Mouse (Mus musculus): ENCODE results near the gene Slc22a15. TPM values are rescaled to one million over a fixed set of nuclear protein-coding genes. Genes with fewer than 3 reads are reported as not detected.
A peak's percentile ranks its signal among the peaks of the same experiment; 100 is the strongest.

Gene Slc22a15
- polyA plus RNA-seq, 1 experiment from 2014 or later: 6.4 TPM

DNA sequence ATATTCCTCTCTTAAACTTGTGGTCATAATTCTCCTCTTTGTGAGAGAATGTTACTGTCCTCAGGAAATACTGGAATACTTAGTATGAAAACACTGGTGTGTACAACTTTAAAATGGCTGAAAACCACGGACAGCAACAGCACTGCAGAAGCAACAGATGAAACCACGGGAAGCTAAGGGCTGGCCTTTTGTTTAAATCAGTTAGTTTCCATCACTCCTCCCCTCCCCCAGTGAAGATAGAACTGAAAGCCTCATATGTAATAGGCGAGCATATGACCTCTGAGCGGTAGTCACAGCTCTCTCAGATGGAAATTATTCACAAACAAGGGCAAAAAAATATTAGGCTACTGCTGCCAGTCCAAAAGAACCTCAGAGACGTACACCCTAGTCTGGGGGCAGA lies 10.0 kb downstream of the Slc22a15 start:
- Histone ChIP-seq H3K4me1 (0 out of 2 replicates have a peak, but pooled peaks cover 3% of the 10 kb centered on the region), H3K36me3 (replicated peaks) (peaks cover 5% of the 10 kb centered on the region; the same call in 1 of the 2 replicates), H3K4me2 (no peak overlapping the region), H3K27ac (no peak overlapping the region), H3K9ac (no peak overlapping the region), H3K9me3 (no peaks in the 10 kb centered on the region), H3K4me3 (replicated peaks) (no peak overlapping the region), H3K27me3 (no peaks in the 10 kb centered on the region)
- 87% methylated on average over 5 of the region's 5 CpGs for WGBS
- ATAC-seq (ENCODE audit: low FRiP score): no peak

DNA sequence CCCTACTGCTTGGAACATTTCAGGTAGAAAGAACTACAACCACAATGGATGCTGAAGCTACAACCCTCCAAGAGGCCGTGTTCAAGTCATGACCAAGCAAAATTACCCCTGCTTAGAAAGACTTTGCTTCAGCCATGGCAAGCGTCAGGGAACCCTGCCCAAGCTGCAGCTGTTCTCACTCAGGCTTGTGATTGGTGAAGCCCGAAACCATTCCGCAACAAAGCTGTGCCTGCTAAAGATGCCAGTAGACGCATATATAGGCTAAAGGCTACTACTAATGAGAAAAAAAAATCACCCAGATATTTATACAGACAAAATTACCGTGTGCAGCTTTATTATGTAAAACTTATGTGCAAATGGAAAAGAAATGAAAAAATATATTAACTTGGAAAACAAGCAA lies 12.2 kb downstream of the Slc22a15 start:
- Histone ChIP-seq H3K4me2 (no peak overlapping the region), H3K27ac (no peak overlapping the region), H3K36me3 (replicated peaks) (peaks cover 5% of the 10 kb centered on the region; the same call in 1 of the 2 replicates), H3K9me3 (no peaks in the 10 kb centered on the region), H3K4me1 (no peaks in the 10 kb centered on the region), H3K9ac (no peak overlapping the region), H3K4me3 (replicated peaks) (no peak overlapping the region), H3K27me3 (no peaks in the 10 kb centered on the region)
- no peak for ATAC-seq (ENCODE audit: low FRiP score)
- 88% methylated on average over 6 of the region's 6 CpGs for WGBS

DNA sequence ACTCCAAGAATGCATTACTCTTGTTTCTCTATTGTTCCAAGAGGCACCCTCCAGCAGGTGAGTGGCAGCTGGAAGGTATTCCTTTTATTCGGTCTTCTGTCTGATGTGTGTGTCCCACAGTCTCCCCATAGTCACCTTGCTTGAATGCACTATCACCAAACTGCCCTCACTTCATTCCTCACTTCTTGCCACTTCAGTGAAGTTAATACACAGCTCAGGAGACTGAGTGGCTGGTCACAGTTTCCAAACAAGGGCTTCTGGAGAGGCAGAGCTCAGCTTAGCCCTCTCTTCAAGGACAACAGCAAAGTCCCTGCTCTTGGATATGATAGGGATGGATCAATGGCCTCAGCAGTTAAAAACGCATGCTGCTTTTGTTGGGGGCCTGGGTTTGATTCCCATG lies 17.2 kb downstream of the Slc22a15 start:
- H3K4me2 ChIP-seq: no peak overlapping the region
- no peaks in the 10 kb centered on the region; the same call in 1 of the 2 replicates for H3K36me3 ChIP-seq (replicated peaks)
- no peaks in the 10 kb centered on the region for H3K9me3 ChIP-seq
- H3K4me3 ChIP-seq (replicated peaks): no peak overlapping the region
- H3K4me1 ChIP-seq: peaks cover 5% of the 10 kb centered on the region; the same call in 1 of the 2 replicates
- ATAC-seq (ENCODE audit: low FRiP score): no peak
- no peak overlapping the region for H3K9ac ChIP-seq
- no peaks in the 10 kb centered on the region for H3K27me3 ChIP-seq
- H3K27ac ChIP-seq: no peak overlapping the region
- 64% methylated on average over 2 of the region's 2 CpGs for WGBS

DNA sequence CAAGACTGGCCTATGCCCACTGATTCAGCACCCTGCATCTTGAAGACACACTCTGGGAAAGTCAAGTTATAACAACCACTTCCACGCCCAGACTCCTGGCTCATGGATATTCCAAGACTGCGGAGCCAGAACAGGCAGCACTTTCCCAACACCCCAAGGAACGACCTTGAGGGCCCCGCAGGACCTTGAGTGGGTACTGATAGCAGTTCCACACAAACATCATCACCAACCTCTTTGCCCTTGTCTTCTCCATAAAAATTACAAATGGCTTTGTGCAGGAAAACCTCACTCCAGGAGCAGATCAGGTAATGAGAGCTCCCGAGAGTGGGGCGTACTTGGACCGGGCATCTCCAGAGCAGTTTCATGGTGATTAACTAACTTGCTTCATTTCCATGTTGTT lies 19.5 kb downstream of the Slc22a15 start:
- no peak overlapping the region for H3K9ac ChIP-seq
- peaks cover 5% of the 10 kb centered on the region; the same call in 1 of the 2 replicates for H3K4me1 ChIP-seq
- WGBS: 90% methylated on average over 7 of the region's 7 CpGs
- H3K4me3 ChIP-seq (replicated peaks): no peak overlapping the region
- no peaks in the 10 kb centered on the region for H3K9me3 ChIP-seq
- no peak overlapping the region for H3K27ac ChIP-seq
- H3K36me3 ChIP-seq (replicated peaks): no peaks in the 10 kb centered on the region
- no peaks in the 10 kb centered on the region for H3K27me3 ChIP-seq
- H3K4me2 ChIP-seq: no peak overlapping the region
- no peak for ATAC-seq (ENCODE audit: low FRiP score)

- Histone ChIP-seq H3K4me2 (no peak overlapping the region), H3K4me1 (peaks cover 5% of the 10 kb centered on the region; the same call in 1 of the 2 replicates), H3K9me3 (no peaks in the 10 kb centered on the region), H3K4me3 (replicated peaks) (no peak overlapping the region), H3K27me3 (no peaks in the 10 kb centered on the region), H3K27ac (no peak overlapping the region), H3K9ac (no peak overlapping the region), H3K36me3 (replicated peaks) (no peaks in the 10 kb centered on the region)
- no peak for ATAC-seq (ENCODE audit: low FRiP score)
- WGBS: 76% methylated on average over 5 of the region's 5 CpGs
These were observed 21.2 kb downstream of the Slc22a15 start for GRCm38 (mm10) chr3:101903091-101903490.

DNA sequence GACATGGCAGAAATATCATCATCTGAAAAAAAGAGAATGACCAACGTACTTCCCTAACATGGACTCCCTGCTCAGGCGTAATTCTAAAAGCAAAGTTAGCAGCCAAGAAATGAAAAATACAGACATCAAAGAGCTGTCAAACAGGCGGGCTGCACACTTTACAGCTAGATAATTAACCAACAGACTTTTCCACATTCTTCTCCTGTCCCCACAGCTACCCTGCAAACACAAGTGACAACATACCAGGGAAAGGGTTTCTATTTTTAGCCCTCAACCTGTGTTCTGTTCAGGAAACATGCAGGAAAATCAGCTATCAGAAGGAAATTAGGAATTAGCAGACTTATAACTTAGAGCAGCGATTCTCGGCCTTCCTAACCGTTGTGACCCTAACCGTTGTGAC lies 21.9 kb downstream of the Slc22a15 start:
- no peak overlapping the region for H3K27ac ChIP-seq
- no peak overlapping the region for H3K4me3 ChIP-seq (replicated peaks)
- peaks cover 6% of the 10 kb centered on the region; the same call in 1 of the 2 replicates for H3K4me1 ChIP-seq
- no peak for ATAC-seq (ENCODE audit: low FRiP score)
- no peaks in the 10 kb centered on the region for H3K9me3 ChIP-seq
- H3K9ac ChIP-seq: no peak overlapping the region
- WGBS: 73% methylated on average over 7 of the region's 7 CpGs
- H3K36me3 ChIP-seq (replicated peaks): no peaks in the 10 kb centered on the region
- H3K27me3 ChIP-seq: no peaks in the 10 kb centered on the region
- no peak overlapping the region for H3K4me2 ChIP-seq

GRCm38 (mm10) chr3:101897377-101897974 lies 26.8 kb downstream of the Slc22a15 start:
- Histone ChIP-seq H3K27me3 (0 out of 2 replicates have a peak, but pooled peaks cover 3% of the 10 kb centered on the region), H3K27ac (no peak overlapping the region; the same call in 1 of the 2 replicates), H3K4me1 (peaks cover 4% of the 10 kb centered on the region; the same call in 1 of the 2 replicates), H3K9ac (no peak overlapping the region), H3K4me2 (no peak overlapping the region), H3K9me3 (no peaks in the 10 kb centered on the region), H3K36me3 (replicated peaks) (no peaks in the 10 kb centered on the region), H3K4me3 (replicated peaks) (no peak overlapping the region)
- no peak for ATAC-seq (ENCODE audit: low FRiP score)
- 87% methylated on average over 15 of the region's 15 CpGs for WGBS

DNA sequence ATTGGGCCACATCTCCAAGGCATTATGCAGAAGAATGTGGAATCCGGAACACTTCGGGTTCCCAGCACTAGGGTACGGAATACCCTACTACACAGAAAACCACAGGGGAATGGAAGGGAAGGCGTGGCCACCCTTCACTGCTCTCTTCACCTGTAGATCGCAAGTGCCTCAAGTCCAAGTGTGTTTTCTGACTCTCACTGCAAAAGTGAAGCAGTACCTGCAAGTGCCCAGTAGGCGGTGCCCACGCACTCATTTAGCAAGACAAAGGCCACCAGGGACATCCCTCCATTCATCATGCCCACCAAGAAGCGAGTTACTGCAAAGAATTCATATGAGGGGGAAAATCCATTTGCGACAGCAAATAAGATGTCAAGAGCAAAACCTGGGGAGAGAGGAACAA lies 27.4 kb downstream of the Slc22a15 start:
- no peak overlapping the region for H3K4me2 ChIP-seq
- H3K27me3 ChIP-seq: 0 out of 2 replicates have a peak, but pooled peaks cover 3% of the 10 kb centered on the region
- no peaks in the 10 kb centered on the region for H3K9me3 ChIP-seq
- H3K9ac ChIP-seq: no peak overlapping the region
- H3K36me3 ChIP-seq (replicated peaks): no peaks in the 10 kb centered on the region
- H3K4me3 ChIP-seq (replicated peaks): no peak overlapping the region
- ATAC-seq (ENCODE audit: low FRiP score): peak; percentile 53; the same call in 1 of the 2 replicates
- no peak overlapping the region for H3K27ac ChIP-seq
- WGBS: 28% methylated on average over 9 of the region's 9 CpGs
- 0 out of 2 replicates have a peak, but pooled peaks cover 2% of the 10 kb centered on the region for H3K4me1 ChIP-seq

- 0 out of 2 replicates have a peak, but pooled peaks cover 3% of the 10 kb centered on the region for H3K27me3 ChIP-seq
- 0 out of 2 replicates have a peak, but pooled peaks cover 2% of the 10 kb centered on the region for H3K4me1 ChIP-seq
- no peaks in the 10 kb centered on the region for H3K9me3 ChIP-seq
- no peak for ATAC-seq (ENCODE audit: low FRiP score)
- no peak overlapping the region for H3K9ac ChIP-seq
- H3K4me3 ChIP-seq (replicated peaks): no peak overlapping the region
- no peaks in the 10 kb centered on the region for H3K36me3 ChIP-seq (replicated peaks)
- no peak overlapping the region for H3K4me2 ChIP-seq
- no peak overlapping the region for H3K27ac ChIP-seq
- WGBS: 86% methylated on average over 7 of the region's 7 CpGs
These were observed 28.8 kb downstream of the Slc22a15 start for GRCm38 (mm10) chr3:101895376-101895910.

GRCm38 (mm10) chr3:101885591-101885990 lies 38.7 kb downstream of the Slc22a15 start:
- Histone ChIP-seq H3K27ac (0 out of 2 replicates have a peak overlapping the region, but pooled peaks have one; percentile 2), H3K9me3 (no peaks in the 10 kb centered on the region), H3K27me3 (no peaks in the 10 kb centered on the region), H3K9ac (no peak overlapping the region), H3K4me3 (replicated peaks) (no peak overlapping the region), H3K4me2 (no peak overlapping the region), H3K4me1 (peaks cover 5% of the 10 kb centered on the region; the same call in 1 of the 2 replicates), H3K36me3 (replicated peaks) (no peaks in the 10 kb centered on the region)
- ATAC-seq (ENCODE audit: low FRiP score): no peak; the same call in 1 of the 2 replicates
- 31% methylated on average over 3 of the region's 3 CpGs for WGBS

DNA sequence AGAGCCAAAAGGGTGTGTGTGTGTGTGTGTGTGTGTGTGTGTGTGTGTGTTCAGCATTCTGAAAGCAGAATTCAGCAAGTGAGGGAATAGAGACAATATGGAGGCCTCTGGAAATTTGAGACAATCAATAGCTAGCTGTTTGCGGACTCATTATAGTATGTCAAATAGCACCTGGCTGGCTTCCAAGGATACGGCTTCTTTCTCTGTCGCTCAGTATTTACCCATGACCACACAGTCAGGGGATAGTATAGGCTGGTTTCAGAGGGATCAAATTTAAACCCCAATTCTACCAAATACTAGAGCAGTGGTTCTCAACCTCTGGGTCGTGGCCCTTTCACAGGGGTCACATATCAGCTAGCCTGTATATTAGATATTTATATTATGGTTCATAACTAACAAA lies 39.2 kb downstream of the Slc22a15 start:
- Histone ChIP-seq H3K27ac (no peak overlapping the region), H3K27me3 (no peaks in the 10 kb centered on the region), H3K36me3 (replicated peaks) (no peaks in the 10 kb centered on the region), H3K4me2 (no peak overlapping the region), H3K9ac (no peak overlapping the region), H3K9me3 (no peaks in the 10 kb centered on the region), H3K4me3 (replicated peaks) (no peak overlapping the region), H3K4me1 (peaks cover 5% of the 10 kb centered on the region; the same call in 1 of the 2 replicates)
- 47% methylated on average over 4 of the region's 4 CpGs for WGBS
- peak; percentile 51; the same call in 1 of the 2 replicates for ATAC-seq (ENCODE audit: low FRiP score)

DNA sequence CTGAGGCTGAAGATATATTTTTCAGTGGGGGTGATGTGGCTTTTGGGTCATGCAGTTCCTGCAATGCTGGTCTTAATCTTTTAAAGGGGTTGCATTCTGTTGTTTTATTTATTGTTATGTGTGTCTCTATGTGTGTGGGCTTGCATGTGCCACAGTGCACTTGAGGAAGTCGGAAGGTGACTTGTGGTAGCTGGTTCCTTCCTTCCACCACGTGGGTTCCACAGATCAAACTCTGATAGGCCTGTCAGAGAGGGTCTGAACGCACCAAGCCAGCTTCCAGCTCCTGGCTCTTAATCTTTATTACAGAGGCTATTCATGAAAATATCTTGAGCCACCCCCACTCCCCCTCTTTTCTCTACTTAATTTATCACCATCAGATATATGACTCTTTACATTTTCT lies 40.4 kb downstream of the Slc22a15 start:
- Histone ChIP-seq H3K9ac (no peak overlapping the region), H3K9me3 (no peaks in the 10 kb centered on the region), H3K27me3 (no peaks in the 10 kb centered on the region), H3K27ac (no peak overlapping the region), H3K4me3 (replicated peaks) (no peak overlapping the region), H3K4me1 (peaks cover 5% of the 10 kb centered on the region; the same call in 1 of the 2 replicates), H3K36me3 (replicated peaks) (0 out of 2 replicates have a peak, but pooled peaks cover 5% of the 10 kb centered on the region), H3K4me2 (no peak overlapping the region)
- no peak for ATAC-seq (ENCODE audit: low FRiP score)
- WGBS: 76% methylated on average over 3 of the region's 3 CpGs
